Mouse (Mus musculus) CH12.LX (cell line): ENCODE results near the gene Pagr1a.

ENCODE experiments used
- EP300 ChIP-seq: IDR thresholded peaks from 2 replicates; pipeline ENCODE4 v1.6.1; 2011; ENCODE audit warnings: low read length, improper control_type of control experiment
- MAFK ChIP-seq: IDR thresholded peaks from 2 replicates; pipeline ENCODE4 v1.6.1; 2011; ENCODE audit warnings: low read length, improper control_type of control experiment; ENCODE audit not compliant: insufficient replicate concordance
- POLR2A ChIP-seq: IDR thresholded peaks from 2 replicates; pipeline ENCODE4 v1.6.1; 2011; ENCODE audit warnings: low read depth, mild to moderate bottlenecking, improper control_type of control experiment, low read length
- SIN3A ChIP-seq: IDR thresholded peaks from 2 replicates; pipeline ENCODE4 v1.6.1; 2012; ENCODE audit warnings: low read length, improper control_type of control experiment, inconsistent platforms

DNA sequence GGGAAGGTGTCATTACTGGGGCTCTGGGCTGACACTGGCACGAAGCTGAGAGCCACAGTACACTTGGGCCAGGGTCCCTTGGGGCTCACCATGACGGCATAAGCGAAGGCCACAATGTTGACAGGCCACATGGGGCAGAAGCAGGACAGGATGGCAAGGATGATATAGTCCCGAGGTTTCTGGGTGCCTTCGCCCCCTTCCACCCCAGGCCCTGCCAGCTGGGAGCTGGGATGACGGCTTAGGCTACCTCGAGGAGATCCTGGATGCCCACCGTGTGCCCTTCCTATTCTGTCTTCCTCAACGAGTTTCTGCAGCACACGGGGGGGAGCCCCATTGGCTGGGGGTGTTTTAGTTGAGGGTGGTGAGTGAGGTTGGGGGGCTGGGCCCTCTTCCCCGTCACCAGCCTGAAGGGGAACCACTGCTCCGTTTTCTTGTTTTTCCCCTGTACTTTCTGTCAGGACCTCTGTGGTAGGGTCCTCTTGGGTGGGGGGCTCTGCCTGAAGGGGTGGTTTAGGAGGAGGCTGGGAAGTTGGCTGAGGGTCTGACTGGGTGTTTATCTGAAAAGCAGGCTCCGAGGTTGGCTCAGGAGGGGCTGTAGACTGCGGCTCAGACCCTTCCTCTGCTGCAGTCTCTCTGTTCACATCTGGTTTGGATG is 2.3 kb upstream of the Pagr1a start:
- TF ChIP-seq POLR2A (no peak), MAFK (no peak), EP300 (no peak), SIN3A (no peak)
